Mouse (Mus musculus) heart, postnatal 0 days (tissue): ENCODE measurements at regions not wholly inside any gene's neighbourhood (a gene's known extent, or its start where the extent isn't known, plus 50 kb on each side); places are given as distances from the start of the nearest gene placed in this dataset.

Source experiments
- CTCF ChIP-seq: IDR thresholded peaks from 2 replicates; pipeline ENCODE4 v1.5.1; 2016; ENCODE audit warnings: antibody characterized with exemption, control low read depth, low read depth
- EP300 ChIP-seq: IDR thresholded peaks from 2 replicates; pipeline ENCODE4 v1.6.1; 2016; ENCODE audit warnings: antibody characterized with exemption, low read depth

- TF ChIP-seq CTCF (no peak), EP300 (no peak)
Measured at GRCm38 (mm10) chr9:63082830-63083229, 65.9 kb downstream of the Skor1 start.
